Mouse (Mus musculus) left cerebral cortex, adult 6 months (tissue): ENCODE measurements around the gene Olfr59. TPM values are rescaled to one million over a fixed set of nuclear protein-coding genes. Genes with fewer than 3 reads are reported as not detected.

ENCODE experiments used
- long read RNA-seq, 2 experiments: library from polyadenylated mRNA; unstranded; transcript quantifications; one replicate each; pipeline ENCODE4 v2.0.0; 2019 to 2020
- polyA plus RNA-seq: library from polyadenylated mRNA; unstranded; fragments of <200 nt; fragmentation: Nextera tagmentation; gene quantifications from 2 replicates; pipeline ENCODE4 v1.2.3, GENCODE M21; 2021

The Olfr59 gene
- not detected in 2 replicates for polyA plus RNA-seq
- long read RNA-seq, experiment 1: 0 reads
- long read RNA-seq, experiment 2: 0 reads

GRCm38 (mm10) chr11:74283436-74283835 is at the start of gene Olfr59:
Gene Olfr59, plus strand, starts transcription at chr11:74283736.

GRCm38 (mm10) chr11:74259508-74259907 is 24.0 kb upstream of the Olfr59 start, which contains the start of gene Olfr406:
Gene Olfr406, plus strand, starts transcription at chr11:74259808.

GRCm38 (mm10) chr11:74337931-74338330 is 54.4 kb downstream of the Olfr59 start, which contains the start of gene Olfr410:
Gene Olfr410, minus strand, starts transcription at chr11:74338031.

Other genes starting within 250 kb of the Olfr59 start
- gene Olfr139, start 227.2 kb upstream of the Olfr59 start, polyA plus RNA-seq: not detected in 2 replicates
- gene Olfr399, start 227.1 kb upstream of the Olfr59 start, polyA plus RNA-seq: not detected in 2 replicates
- gene Zfp616, start 213.8 kb upstream of the Olfr59 start, polyA plus RNA-seq: not detected in 2 replicates
- gene Olfr401, start 170.0 kb upstream of the Olfr59 start, polyA plus RNA-seq: not detected in 2 replicates
- not detected in 2 replicates for gene Olfr402, start 130.2 kb upstream of the Olfr59 start, polyA plus RNA-seq
- not detected in 2 replicates for gene Olfr403, start 97.5 kb upstream of the Olfr59 start, polyA plus RNA-seq
- not detected in 2 replicates for gene Olfr43, start 72.4 kb upstream of the Olfr59 start, polyA plus RNA-seq
- not detected in 2 replicates for gene Olfr406, start 23.9 kb upstream of the Olfr59 start, polyA plus RNA-seq
- gene Olfr410, start 54.3 kb downstream of the Olfr59 start, polyA plus RNA-seq: not detected in 2 replicates
- gene Olfr411, start 68.9 kb downstream of the Olfr59 start, polyA plus RNA-seq: not detected in 2 replicates
- gene Olfr412, start 78.3 kb downstream of the Olfr59 start, polyA plus RNA-seq: not detected in 2 replicates